Comparison of ENCODE assay signal across 14 mouse cellular contexts in genomic region chr12:14088960-14089359, GRCm38 (mm10).
DNase-seq lines count a peak whose midpoint lies in the region; ATAC-seq and TF ChIP-seq lines count a peak whose summit lies in the region.
"Had no signal": no experiment of that assay in that cellular context is flagged by ENCODE, and none has a peak within 500 bp of the region (broad histone marks: within the 10 kb centered on the region; RNA-seq: fewer than 3 reads in every experiment).

No protein-coding gene starts in this region.

- TF ChIP-seq POLR2A in brain, embryonic 14.5 days (IDR thresholded peaks at IDR 0.05; ENCODE audit: borderline replicate concordance, extremely low read depth, insufficient read depth, insufficient read length, poor library complexity, severe bottlenecking), result no peak

- 15% methylated on average over 2 of the region's 2 CpGs for WGBS in midbrain, embryonic 10.5 days
- 9% methylated on average over 2 of the region's 2 CpGs for WGBS in midbrain, postnatal 0 days
- 3% methylated on average over 2 of the region's 2 CpGs for WGBS in forebrain, embryonic 15.5 days
- 2% methylated on average over 2 of the region's 2 CpGs for WGBS in midbrain, embryonic 16.5 days

- H3K9ac ChIP-seq in midbrain, postnatal 0 days (replicated peaks; ENCODE audit: low read length, poor library complexity, severe bottlenecking), result no peak overlapping the region
- H3K9ac ChIP-seq in forebrain, embryonic 15.5 days (replicated peaks), result no peak overlapping the region
- H3K9ac ChIP-seq in midbrain, embryonic 16.5 days (ENCODE audit: low read depth, low read length), result no peak overlapping the region
- H3K9ac ChIP-seq: limb, embryonic 12.5 days had no signal

- H3K4me2 ChIP-seq in midbrain, postnatal 0 days (ENCODE audit: low read depth, low read length, poor library complexity, severe bottlenecking), result no peak overlapping the region
- H3K4me2 ChIP-seq in forebrain, embryonic 15.5 days (replicated peaks), result no peak overlapping the region
- H3K4me2 ChIP-seq in midbrain, embryonic 16.5 days (ENCODE audit: low read length), result no peak overlapping the region
- H3K4me2 ChIP-seq: limb, embryonic 12.5 days had no signal

- no peaks in the 10 kb centered on the region for H3K9me3 ChIP-seq in midbrain, embryonic 10.5 days (replicated peaks)
- H3K9me3 ChIP-seq in midbrain, postnatal 0 days (ENCODE audit: low read length), result no peaks in the 10 kb centered on the region
- H3K9me3 ChIP-seq in forebrain, embryonic 15.5 days, result no peaks in the 10 kb centered on the region
- no peaks in the 10 kb centered on the region for H3K9me3 ChIP-seq in midbrain, embryonic 16.5 days (replicated peaks; ENCODE audit: control insufficient read depth, low read length, poor library complexity, severe bottlenecking)
- H3K9me3 ChIP-seq: limb, embryonic 12.5 days had no signal

- no peak for TF ChIP-seq CTCF in midbrain, postnatal 0 days (IDR thresholded peaks at IDR 0.05)
- TF ChIP-seq CTCF in brain, embryonic 14.5 days (IDR thresholded peaks at IDR 0.05; ENCODE audit: borderline replicate concordance, extremely low read depth, insufficient read depth, insufficient read length), result no peak

- no peaks in the 10 kb centered on the region for H3K27me3 ChIP-seq in midbrain, embryonic 10.5 days (ENCODE audit: low read depth, poor library complexity, severe bottlenecking)
- H3K27me3 ChIP-seq in midbrain, postnatal 0 days (ENCODE audit: insufficient read depth, low read length), result no peaks in the 10 kb centered on the region
- H3K27me3 ChIP-seq in forebrain, embryonic 15.5 days, result no peaks in the 10 kb centered on the region
- H3K27me3 ChIP-seq in midbrain, embryonic 16.5 days (ENCODE audit: control insufficient read depth, insufficient read depth, low read depth, low read length), result no peaks in the 10 kb centered on the region
- H3K27me3 ChIP-seq: limb, embryonic 12.5 days; Patski had no signal

- H3K36me3 ChIP-seq in midbrain, embryonic 10.5 days, result no peaks in the 10 kb centered on the region
- H3K36me3 ChIP-seq in midbrain, postnatal 0 days (ENCODE audit: insufficient read depth, low read length), result no peaks in the 10 kb centered on the region
- H3K36me3 ChIP-seq in forebrain, embryonic 15.5 days, result no peaks in the 10 kb centered on the region
- no peaks in the 10 kb centered on the region for H3K36me3 ChIP-seq in midbrain, embryonic 16.5 days (ENCODE audit: control insufficient read depth, insufficient read depth, low read length)
- H3K36me3 ChIP-seq: limb, embryonic 12.5 days had no signal

- H3K27ac ChIP-seq in midbrain, embryonic 10.5 days (replicated peaks), result no peak overlapping the region
- no peak overlapping the region for H3K27ac ChIP-seq in midbrain, postnatal 0 days (ENCODE audit: low read depth, low read length)
- no peak overlapping the region for H3K27ac ChIP-seq in forebrain, embryonic 15.5 days (replicated peaks)
- no peak overlapping the region for H3K27ac ChIP-seq in midbrain, embryonic 16.5 days (ENCODE audit: low read length)
- H3K27ac ChIP-seq: limb, embryonic 12.5 days had no signal

- peaks cover 32% of the 10 kb centered on the region for H3K4me1 ChIP-seq in midbrain, embryonic 10.5 days
- H3K4me1 ChIP-seq in midbrain, postnatal 0 days (ENCODE audit: insufficient read depth, low read length), result no peaks in the 10 kb centered on the region
- H3K4me1 ChIP-seq in forebrain, embryonic 15.5 days, result 0 out of 2 replicates have a peak, but pooled peaks cover 3% of the 10 kb centered on the region
- no peaks in the 10 kb centered on the region for H3K4me1 ChIP-seq in midbrain, embryonic 16.5 days (ENCODE audit: control insufficient read depth, insufficient read depth, low read length)
- H3K4me1 ChIP-seq: limb, embryonic 12.5 days had no signal

- no peak for ATAC-seq in midbrain, postnatal 0 days (ENCODE audit: low FRiP score)
- ATAC-seq in forebrain, embryonic 15.5 days (replicated peaks), result peak; percentile 96
- ATAC-seq in midbrain, embryonic 16.5 days, result peak; percentile 77; the same call in 1 of the 2 replicates
- ATAC-seq: Patski had no signal

- DNase-seq in midbrain, embryonic 10.5 days (ENCODE audit: low spot score), result peak; percentile 43
- DNase-seq in midbrain, postnatal 0 days (ENCODE audit: low spot score), result no peak
- DNase-seq in brain, embryonic 14.5 days (ENCODE audit: low read depth), result peak; percentile 94
- DNase-seq in left cerebral cortex, adult 11 months (ENCODE audit: low spot score), result no peak
- no peak for DNase-seq in kidney, adult 9 months
- DNase-seq in urinary bladder, postnatal 10 days (ENCODE audit: low spot score), result no peak
- DNase-seq: cerebellum, adult 8-10 months; heart, postnatal 36 days; lung, adult 18-20 months; thymus, adult 2 months had no signal

- no peak overlapping the region for H3K4me3 ChIP-seq in midbrain, embryonic 10.5 days
- H3K4me3 ChIP-seq in midbrain, postnatal 0 days (ENCODE audit: low read depth, low read length), result no peak overlapping the region
- H3K4me3 ChIP-seq in forebrain, embryonic 15.5 days, result no peak overlapping the region
- H3K4me3 ChIP-seq in midbrain, embryonic 16.5 days (ENCODE audit: low read depth, low read length), result no peak overlapping the region
- H3K4me3 ChIP-seq: limb, embryonic 12.5 days had no signal

Comparison
In these comparisons a context has a peak if more than half of its experiments do, and no peak if none do; other contexts are left out.
1. DNase-seq: peak in midbrain, embryonic 10.5 days (single experiment) and brain, embryonic 14.5 days (single experiment); none in midbrain, postnatal 0 days (single experiment), left cerebral cortex, adult 11 months (single experiment), kidney, adult 9 months (single experiment) and urinary bladder, postnatal 10 days (single experiment).